26 mouse cellular contexts compared by ENCODE assay signal in genomic region chr2:145223646-145224045, GRCm38 (mm10).
"Had no signal": no experiment of that assay in that cellular context is flagged by ENCODE, and none has a peak within 500 bp of the region (broad histone marks: within the 10 kb centered on the region; RNA-seq: fewer than 3 reads in every experiment).

No protein-coding gene starts in this region.

- H3K4me3 ChIP-seq: heart, embryonic 13.5 days; heart, embryonic 15.5 days; hindbrain, embryonic 13.5 days; hindbrain, embryonic 15.5 days; kidney, embryonic 15.5 days; limb, embryonic 13.5 days; limb, embryonic 15.5 days; liver, embryonic 12.5 days had no signal

- ATAC-seq: hindbrain, postnatal 0 days; intestine, embryonic 16.5 days; liver, embryonic 12.5 days had no signal

- H3K4me2 ChIP-seq: heart, embryonic 11.5 days; heart, embryonic 13.5 days; heart, embryonic 15.5 days; hindbrain, embryonic 13.5 days; hindbrain, embryonic 15.5 days; kidney, embryonic 15.5 days; limb, embryonic 13.5 days; limb, embryonic 15.5 days; liver, embryonic 12.5 days had no signal

- H3K27ac ChIP-seq: heart, embryonic 13.5 days; heart, embryonic 15.5 days; hindbrain, embryonic 13.5 days; hindbrain, embryonic 15.5 days; hindbrain, postnatal 0 days; kidney, embryonic 15.5 days; kidney, postnatal 0 days; limb, embryonic 13.5 days; limb, embryonic 15.5 days; liver, embryonic 12.5 days; liver, embryonic 14.5 days had no signal

- DNase-seq: gastrocnemius, postnatal 14 days; gastrocnemius, postnatal 36 days; heart, adult 18-20 months; heart, postnatal 14 days; heart, postnatal 36 days; kidney, adult 11 months; kidney, adult 2 months; kidney, adult 9 months; kidney, postnatal 14 days; kidney, postnatal 36 days; layer of hippocampus, adult 9-11 months; layer of hippocampus, postnatal 36 days; left cerebral cortex, postnatal 4 days had no signal

- H3K9me3 ChIP-seq: heart, embryonic 13.5 days; heart, embryonic 15.5 days; hindbrain, embryonic 13.5 days; hindbrain, embryonic 15.5 days; kidney, embryonic 15.5 days; limb, embryonic 13.5 days; limb, embryonic 15.5 days; liver, embryonic 12.5 days had no signal

- H3K9ac ChIP-seq: heart, embryonic 13.5 days; heart, embryonic 15.5 days; hindbrain, embryonic 13.5 days; hindbrain, embryonic 15.5 days; kidney, embryonic 15.5 days; limb, embryonic 13.5 days; limb, embryonic 15.5 days; liver, embryonic 12.5 days; liver, embryonic 14.5 days had no signal

- H3K4me1 ChIP-seq: hindbrain, embryonic 13.5 days; hindbrain, embryonic 15.5 days; kidney, embryonic 15.5 days; limb, embryonic 15.5 days had no signal

- H3K27me3 ChIP-seq: heart, embryonic 13.5 days; heart, embryonic 15.5 days; hindbrain, embryonic 13.5 days; hindbrain, embryonic 15.5 days; kidney, embryonic 15.5 days; limb, embryonic 13.5 days; limb, embryonic 15.5 days; liver, embryonic 12.5 days had no signal

- H3K36me3 ChIP-seq: heart, embryonic 13.5 days; heart, embryonic 15.5 days; hindbrain, embryonic 13.5 days; hindbrain, embryonic 15.5 days; kidney, embryonic 15.5 days; limb, embryonic 13.5 days; limb, embryonic 15.5 days; liver, embryonic 12.5 days had no signal
